Mouse (Mus musculus) liver, embryonic 11.5 days (tissue): Measurements from ENCODE around the gene Abca13. TPM values are rescaled to one million over a fixed set of nuclear protein-coding genes. Genes with fewer than 3 reads are reported as not detected.

ENCODE experiments used
- ATAC-seq: fragments of 200-750 bp; cut with Nextera tagmentation; replicated peaks from 2 replicates; pipeline ENCODE4 v1.8.0; 2017; ENCODE audit warnings: moderate number of reproducible peaks, mild to moderate bottlenecking, moderate TSS enrichment, moderate library complexity; ENCODE audit not compliant: low FRiP score
- DNase-seq: peaks from one replicate; pipeline ENCODE4 v3.0.0-alpha.2; 2017; ENCODE audit warnings: low spot score
- H3K27ac ChIP-seq: fragments of 300-500 bp; sonication (generic); 2 replicates; pipeline ENCODE4 v1.5.1; 2014; ENCODE audit warnings: mild to moderate bottlenecking, low read depth, low read length, control low read depth
- H3K27me3 ChIP-seq: fragments of 300-500 bp; sonication (generic); replicated peaks from 2 replicates; pipeline ENCODE4 v1.6.1; 2014; ENCODE audit warnings: low read length, mixed read lengths; ENCODE audit not compliant: control insufficient read depth, insufficient read depth
- H3K36me3 ChIP-seq: fragments of 300-500 bp; sonication (generic); 2 replicates; pipeline ENCODE4 v1.6.1; 2014; ENCODE audit warnings: mild to moderate bottlenecking, low read length, moderate library complexity, mixed read lengths; ENCODE audit not compliant: control insufficient read depth, insufficient read depth
- H3K4me1 ChIP-seq: fragments of 300-500 bp; sonication (generic); replicated peaks from 2 replicates; pipeline ENCODE4 v1.6.1; 2014; ENCODE audit warnings: low read length, mixed read lengths; ENCODE audit not compliant: control insufficient read depth, insufficient read depth
- H3K4me2 ChIP-seq: fragments of 300-500 bp; sonication (generic); 2 replicates; pipeline ENCODE4 v1.6.1; 2014; ENCODE audit warnings: mild to moderate bottlenecking, control low read depth, moderate library complexity
- H3K4me3 ChIP-seq: fragments of 300-500 bp; sonication (generic); 2 replicates; pipeline ENCODE4 v1.5.1; 2014; ENCODE audit warnings: low read depth, low read length, control low read depth
- H3K9ac ChIP-seq: fragments of 300-500 bp; sonication (generic); 2 replicates; pipeline ENCODE4 v1.6.1; 2014; ENCODE audit warnings: low read depth, low read length, control low read depth
- H3K9me3 ChIP-seq: fragments of 300-500 bp; sonication (generic); 2 replicates; pipeline ENCODE4 v1.6.1; 2016; ENCODE audit warnings: low read length, inconsistent platforms, mixed read lengths; ENCODE audit not compliant: control insufficient read depth
- WGBS: fragments of 180-500 bp; shearing (Covaris S2); extraction: QIAGEN DNeasy Blood & Tissue Kit; methylation state at CpG from one replicate; pipeline ENCODE4 v1.1.7; 2014; 5-methylcytosine and 5-hydroxymethylcytosine counted together
- polyA plus RNA-seq: library from polyadenylated mRNA; unstranded; fragments of >200 nt; fragmentation: Nextera tagmentation; extraction: Ambion mirVana; gene quantifications from 2 replicates; pipeline ENCODE4 v1.2.1, GENCODE M21; 2014

Gene Abca13
- polyA plus RNA-seq, 1 experiment from 2014 or later: 0.04 TPM

- 78% methylated on average over 3 of the region's 3 CpGs for WGBS
- Histone ChIP-seq H3K9me3 (no peaks in the 10 kb centered on the region), H3K4me2 (no peak overlapping the region), H3K27me3 (no peaks in the 10 kb centered on the region), H3K27ac (no peak overlapping the region), H3K9ac (no peak overlapping the region), H3K36me3 (no peaks in the 10 kb centered on the region), H3K4me3 (no peak overlapping the region), H3K4me1 (no peaks in the 10 kb centered on the region)
- DNase-seq (no peak), ATAC-seq (no peak)
These were observed 336.8 kb downstream of the Abca13 start for GRCm38 (mm10) chr11:9528556-9528955.

- Histone ChIP-seq H3K36me3 (no peaks in the 10 kb centered on the region), H3K27ac (no peak overlapping the region), H3K9me3 (no peaks in the 10 kb centered on the region), H3K9ac (no peak overlapping the region), H3K4me1 (no peaks in the 10 kb centered on the region), H3K4me3 (no peak overlapping the region), H3K4me2 (no peak overlapping the region), H3K27me3 (no peaks in the 10 kb centered on the region)
- DNase-seq (no peak), ATAC-seq (no peak; the same call in 1 of the 2 replicates)
- WGBS: 46% methylated on average over 8 of the region's 8 CpGs
These were observed 340.0 kb downstream of the Abca13 start for GRCm38 (mm10) chr11:9531715-9532114.

- H3K4me3 ChIP-seq: no peak overlapping the region
- DNase-seq: no peak
- ATAC-seq: no peak
- H3K4me1 ChIP-seq: no peaks in the 10 kb centered on the region
- H3K9ac ChIP-seq: no peak overlapping the region
- no peaks in the 10 kb centered on the region for H3K27me3 ChIP-seq
- no peaks in the 10 kb centered on the region for H3K36me3 ChIP-seq
- H3K4me2 ChIP-seq: no peak overlapping the region
- H3K27ac ChIP-seq: no peak overlapping the region
- 35% methylated on average over 1 of the region's 1 CpGs for WGBS
- no peaks in the 10 kb centered on the region for H3K9me3 ChIP-seq
These were observed 341.4 kb downstream of the Abca13 start for GRCm38 (mm10) chr11:9533189-9533588.

- H3K4me1 ChIP-seq: no peaks in the 10 kb centered on the region
- no peak for ATAC-seq
- no peak overlapping the region for H3K4me3 ChIP-seq
- H3K27ac ChIP-seq: no peak overlapping the region
- H3K9ac ChIP-seq: no peak overlapping the region
- DNase-seq: no peak
- H3K27me3 ChIP-seq: no peaks in the 10 kb centered on the region
- H3K9me3 ChIP-seq: no peaks in the 10 kb centered on the region
- no peaks in the 10 kb centered on the region for H3K36me3 ChIP-seq
- WGBS: 88% methylated on average over 1 of the region's 1 CpGs
- no peak overlapping the region for H3K4me2 ChIP-seq
These were observed 342.0 kb downstream of the Abca13 start for GRCm38 (mm10) chr11:9533658-9534202.

- no peak overlapping the region for H3K27ac ChIP-seq
- H3K9me3 ChIP-seq: no peaks in the 10 kb centered on the region
- no peak overlapping the region for H3K4me3 ChIP-seq
- no peaks in the 10 kb centered on the region for H3K27me3 ChIP-seq
- H3K36me3 ChIP-seq: no peaks in the 10 kb centered on the region
- H3K4me2 ChIP-seq: no peak overlapping the region
- H3K4me1 ChIP-seq: no peaks in the 10 kb centered on the region
- ATAC-seq: no peak
- 55% methylated on average over 6 of the region's 6 CpGs for WGBS
- H3K9ac ChIP-seq: no peak overlapping the region
- DNase-seq: no peak
These were observed 345.1 kb downstream of the Abca13 start for GRCm38 (mm10) chr11:9536811-9537210.

- H3K4me2 ChIP-seq: no peak overlapping the region
- no peaks in the 10 kb centered on the region for H3K9me3 ChIP-seq
- 81% methylated on average over 1 of the region's 1 CpGs for WGBS
- no peaks in the 10 kb centered on the region for H3K36me3 ChIP-seq
- H3K27me3 ChIP-seq: no peaks in the 10 kb centered on the region
- no peak overlapping the region for H3K27ac ChIP-seq
- H3K4me1 ChIP-seq: no peaks in the 10 kb centered on the region
- no peak for ATAC-seq
- no peak for DNase-seq
- no peak overlapping the region for H3K9ac ChIP-seq
- H3K4me3 ChIP-seq: no peak overlapping the region
These were observed 346.6 kb downstream of the Abca13 start for GRCm38 (mm10) chr11:9538328-9538727.

- Histone ChIP-seq H3K4me3 (no peak overlapping the region), H3K9me3 (no peaks in the 10 kb centered on the region), H3K9ac (no peak overlapping the region), H3K27me3 (no peaks in the 10 kb centered on the region), H3K27ac (no peak overlapping the region), H3K4me1 (no peaks in the 10 kb centered on the region), H3K4me2 (no peak overlapping the region), H3K36me3 (no peaks in the 10 kb centered on the region)
- no peak for ATAC-seq
- WGBS: 71% methylated on average over 2 of the region's 2 CpGs
- DNase-seq: no peak
These were observed 368.3 kb downstream of the Abca13 start for GRCm38 (mm10) chr11:9560026-9560425.

GRCm38 (mm10) chr11:9568302-9568701 is 376.6 kb downstream of the Abca13 start:
- Histone ChIP-seq H3K36me3 (no peaks in the 10 kb centered on the region), H3K27ac (no peak overlapping the region), H3K9me3 (no peaks in the 10 kb centered on the region), H3K4me2 (no peak overlapping the region), H3K4me1 (no peaks in the 10 kb centered on the region), H3K27me3 (no peaks in the 10 kb centered on the region), H3K4me3 (no peak overlapping the region), H3K9ac (no peak overlapping the region)
- ATAC-seq (no peak), DNase-seq (no peak)
- 59% methylated on average over 2 of the region's 2 CpGs for WGBS

GRCm38 (mm10) chr11:9570319-9570718 is 378.6 kb downstream of the Abca13 start:
- H3K9ac ChIP-seq: no peak overlapping the region
- H3K36me3 ChIP-seq: no peaks in the 10 kb centered on the region
- ATAC-seq (no peak), DNase-seq (no peak)
- no peak overlapping the region for H3K27ac ChIP-seq
- H3K4me1 ChIP-seq: no peaks in the 10 kb centered on the region
- WGBS: 72% methylated on average over 6 of the region's 6 CpGs
- H3K4me2 ChIP-seq: no peak overlapping the region
- no peak overlapping the region for H3K4me3 ChIP-seq
- H3K27me3 ChIP-seq: no peaks in the 10 kb centered on the region
- no peaks in the 10 kb centered on the region for H3K9me3 ChIP-seq
